Mouse (Mus musculus) heart, embryonic 10.5 days (tissue): ENCODE data around the gene Erg28. TPM values are rescaled to one million over a fixed set of nuclear protein-coding genes. Genes with fewer than 3 reads are reported as not detected.

ENCODE experiments used
- DNase-seq: peaks from one replicate; pipeline ENCODE4 v3.0.0-alpha.2; 2017; ENCODE audit warnings: low spot score
- H3K27ac ChIP-seq: fragments of 300-500 bp; sonication (generic); 2 replicates; pipeline ENCODE4 v1.5.1; 2016; ENCODE audit warnings: mild to moderate bottlenecking
- H3K27me3 ChIP-seq: fragments of 300-500 bp; sonication (generic); 2 replicates; pipeline ENCODE4 v1.6.1; 2016; ENCODE audit warnings: mild to moderate bottlenecking; ENCODE audit not compliant: poor library complexity, insufficient read depth, severe bottlenecking
- H3K36me3 ChIP-seq: fragments of 300-500 bp; sonication (generic); 2 replicates; pipeline ENCODE4 v1.6.1; 2016; ENCODE audit warnings: mild to moderate bottlenecking, moderate library complexity
- H3K4me1 ChIP-seq: fragments of 300-500 bp; sonication (generic); 2 replicates; pipeline ENCODE4 v1.6.1; 2016; ENCODE audit warnings: mild to moderate bottlenecking
- H3K4me3 ChIP-seq: fragments of 300-500 bp; sonication (generic); 2 replicates; pipeline ENCODE4 v1.5.1; 2016; ENCODE audit warnings: mild to moderate bottlenecking, moderate library complexity
- H3K9me3 ChIP-seq: fragments of 300-500 bp; sonication (generic); 2 replicates; pipeline ENCODE4 v1.6.1; 2016; ENCODE audit warnings: mild to moderate bottlenecking, moderate library complexity
- WGBS: fragments of 180-500 bp; shearing (Covaris S2); methylation state at CpG from one replicate; pipeline ENCODE4 v1.1.7; 2016; 5-methylcytosine and 5-hydroxymethylcytosine counted together
- polyA plus RNA-seq: library from polyadenylated mRNA; unstranded; fragments of >200 nt; fragmentation: Nextera tagmentation; extraction: Ambion mirVana; gene quantifications from 2 replicates; pipeline ENCODE4 v1.2.1, GENCODE M21; 2016

Erg28 gene
- polyA plus RNA-seq, 1 experiment from 2014 or later, result 114 TPM

GRCm38 (mm10) chr12:85809726-85810125 is 14.6 kb downstream of the Erg28 start:
- Histone ChIP-seq H3K27ac (0 out of 2 replicates have a peak overlapping the region, but pooled peaks have one; percentile 56), H3K4me3 (no peak overlapping the region), H3K36me3 (peaks cover 30% of the 10 kb centered on the region), H3K4me1 (peaks cover 42% of the 10 kb centered on the region), H3K27me3 (no peaks in the 10 kb centered on the region), H3K9me3 (no peaks in the 10 kb centered on the region)
- WGBS, result 23% methylated on average over 6 of the region's 6 CpGs
- no peak for DNase-seq

- no peaks in the 10 kb centered on the region for H3K36me3 ChIP-seq
- 55% methylated on average over 9 of the region's 9 CpGs for WGBS
- no peak overlapping the region for H3K4me3 ChIP-seq
- no peaks in the 10 kb centered on the region for H3K9me3 ChIP-seq
- peak overlapping the region; percentile 36; the same call in 1 of the 2 replicates for H3K27ac ChIP-seq
- peaks cover 3% of the 10 kb centered on the region; the same call in 1 of the 2 replicates for H3K4me1 ChIP-seq
- no peak for DNase-seq
- H3K27me3 ChIP-seq, result no peaks in the 10 kb centered on the region
Measured at GRCm38 (mm10) chr12:85800031-85800430, 24.3 kb downstream of the Erg28 start.

GRCm38 (mm10) chr12:85795551-85795950 is 28.8 kb downstream of the Erg28 start:
- Histone ChIP-seq H3K4me3 (no peak overlapping the region), H3K36me3 (no peaks in the 10 kb centered on the region), H3K4me1 (peaks cover 3% of the 10 kb centered on the region; the same call in 1 of the 2 replicates), H3K27me3 (no peaks in the 10 kb centered on the region), H3K27ac (no peak overlapping the region), H3K9me3 (no peaks in the 10 kb centered on the region)
- no peak for DNase-seq
- 64% methylated on average over 1 of the region's 1 CpGs for WGBS

- no peak for DNase-seq
- Histone ChIP-seq H3K27me3 (no peaks in the 10 kb centered on the region), H3K36me3 (no peaks in the 10 kb centered on the region), H3K27ac (no peak overlapping the region), H3K4me3 (no peak overlapping the region), H3K4me1 (no peaks in the 10 kb centered on the region), H3K9me3 (no peaks in the 10 kb centered on the region)
- WGBS, result 67% methylated on average over 2 of the region's 2 CpGs
Measured at GRCm38 (mm10) chr12:85794094-85794493, 30.3 kb downstream of the Erg28 start.

- Histone ChIP-seq H3K27me3 (no peaks in the 10 kb centered on the region), H3K36me3 (no peaks in the 10 kb centered on the region), H3K4me1 (no peaks in the 10 kb centered on the region), H3K27ac (no peak overlapping the region), H3K9me3 (no peaks in the 10 kb centered on the region), H3K4me3 (no peak overlapping the region)
- 57% methylated on average over 6 of the region's 6 CpGs for WGBS
- no peak for DNase-seq
Measured at GRCm38 (mm10) chr12:85792821-85793346, 31.5 kb downstream of the Erg28 start.

- H3K27me3 ChIP-seq, result no peaks in the 10 kb centered on the region
- no peaks in the 10 kb centered on the region for H3K36me3 ChIP-seq
- no peaks in the 10 kb centered on the region for H3K9me3 ChIP-seq
- peak; percentile 51 for DNase-seq
- no peak overlapping the region for H3K4me3 ChIP-seq
- 70% methylated on average over 4 of the region's 4 CpGs for WGBS
- no peak overlapping the region for H3K27ac ChIP-seq
- H3K4me1 ChIP-seq, result no peaks in the 10 kb centered on the region
Measured at GRCm38 (mm10) chr12:85792158-85792557, 32.2 kb downstream of the Erg28 start.

- Histone ChIP-seq H3K4me3 (no peak overlapping the region), H3K36me3 (no peaks in the 10 kb centered on the region), H3K27me3 (no peaks in the 10 kb centered on the region), H3K4me1 (peaks cover 9% of the 10 kb centered on the region), H3K27ac (no peak overlapping the region), H3K9me3 (no peaks in the 10 kb centered on the region)
- 74% methylated on average over 19 of the region's 19 CpGs for WGBS
- DNase-seq, result no peak
Measured at GRCm38 (mm10) chr12:85784916-85785815, 39.2 kb downstream of the Erg28 start.

- H3K9me3 ChIP-seq, result no peaks in the 10 kb centered on the region
- no peaks in the 10 kb centered on the region for H3K27me3 ChIP-seq
- H3K36me3 ChIP-seq, result no peaks in the 10 kb centered on the region
- no peak for DNase-seq
- 81% methylated on average over 3 of the region's 3 CpGs for WGBS
- H3K27ac ChIP-seq, result no peak overlapping the region
- H3K4me1 ChIP-seq, result peaks cover 9% of the 10 kb centered on the region
- no peak overlapping the region for H3K4me3 ChIP-seq
Measured at GRCm38 (mm10) chr12:85781606-85782005, 42.7 kb downstream of the Erg28 start.

GRCm38 (mm10) chr12:85779707-85780106 is 44.6 kb downstream of the Erg28 start:
- Histone ChIP-seq H3K27me3 (no peaks in the 10 kb centered on the region), H3K27ac (no peak overlapping the region), H3K36me3 (no peaks in the 10 kb centered on the region), H3K9me3 (no peaks in the 10 kb centered on the region), H3K4me1 (peaks cover 5% of the 10 kb centered on the region), H3K4me3 (no peak overlapping the region)
- DNase-seq, result peak; percentile 60
- 91% methylated on average over 5 of the region's 5 CpGs for whole genome bisulfite sequencing

- 77% methylated on average over 3 of the region's 3 CpGs for WGBS
- Histone ChIP-seq H3K27ac (no peak overlapping the region), H3K27me3 (no peaks in the 10 kb centered on the region), H3K9me3 (peaks cover under 1% of the 10 kb centered on the region; the same call in 1 of the 2 replicates), H3K4me1 (peaks cover 5% of the 10 kb centered on the region), H3K4me3 (no peak overlapping the region), H3K36me3 (no peaks in the 10 kb centered on the region)
- no peak for DNase-seq
Measured at GRCm38 (mm10) chr12:85778962-85779361, 45.4 kb downstream of the Erg28 start.

- Histone ChIP-seq H3K27ac (no peak overlapping the region), H3K4me1 (peaks cover 6% of the 10 kb centered on the region), H3K36me3 (no peaks in the 10 kb centered on the region), H3K4me3 (no peak overlapping the region), H3K27me3 (no peaks in the 10 kb centered on the region), H3K9me3 (peaks cover 7% of the 10 kb centered on the region; the same call in 1 of the 2 replicates)
- 70% methylated on average over 3 of the region's 3 CpGs for WGBS
- no peak for DNase-seq
Measured at GRCm38 (mm10) chr12:85771356-85771755, 53.0 kb downstream of the Erg28 start.

- Histone ChIP-seq H3K27ac (no peak overlapping the region), H3K36me3 (no peaks in the 10 kb centered on the region), H3K27me3 (no peaks in the 10 kb centered on the region), H3K4me3 (no peak overlapping the region), H3K4me1 (peaks cover 27% of the 10 kb centered on the region), H3K9me3 (no peaks in the 10 kb centered on the region)
- WGBS, result 47% methylated on average over 4 of the region's 4 CpGs
- DNase-seq, result no peak
Measured at GRCm38 (mm10) chr12:85767750-85768149, 56.6 kb downstream of the Erg28 start.

- no peaks in the 10 kb centered on the region for H3K27me3 ChIP-seq
- WGBS, result 64% methylated on average over 3 of the region's 3 CpGs
- H3K4me3 ChIP-seq, result no peak overlapping the region
- H3K36me3 ChIP-seq, result no peaks in the 10 kb centered on the region
- H3K4me1 ChIP-seq, result peaks cover 37% of the 10 kb centered on the region
- no peaks in the 10 kb centered on the region for H3K9me3 ChIP-seq
- peak overlapping the region; percentile 33 for H3K27ac ChIP-seq
- DNase-seq, result no peak
Measured at GRCm38 (mm10) chr12:85766287-85766686, 58.1 kb downstream of the Erg28 start.
